Mouse (Mus musculus) liver, adult 2 months (tissue): Measurements from ENCODE around the gene Tex44.

Experiments used
- CTCF ChIP-seq: fragments of 200-500 bp; IDR thresholded peaks from 2 replicates; pipeline ENCODE4 v1.5.1; 2011; ENCODE audit warnings: low read depth, low read length, control low read depth
- POLR2A ChIP-seq: fragments of 200-500 bp; IDR thresholded peaks from 2 replicates; pipeline ENCODE4 v1.6.1; 2011; ENCODE audit warnings: low read length, control low read depth; ENCODE audit not compliant: insufficient read depth; ENCODE audit errors: extremely low read depth

DNA sequence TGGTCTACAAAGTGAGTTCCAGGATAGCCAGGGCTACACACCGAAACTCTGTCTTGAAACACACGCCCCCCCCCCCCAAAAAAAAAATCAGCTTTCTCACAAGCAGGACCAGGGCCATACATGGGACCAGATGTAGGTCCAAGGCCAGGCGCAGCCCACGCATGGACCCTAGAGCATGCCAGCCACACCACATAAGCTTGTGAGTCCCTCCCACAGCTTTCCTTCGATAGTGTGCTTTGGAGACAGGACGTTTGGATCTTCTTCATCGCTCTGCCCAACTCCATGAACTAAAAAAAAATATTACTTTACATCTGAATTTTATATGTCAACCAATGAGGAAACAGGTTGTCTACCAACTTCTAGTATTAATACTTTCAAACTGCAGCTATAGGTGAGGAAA lies 7.2 kb downstream of the Tex44 start:
- TF ChIP-seq CTCF (no peak), POLR2A (no peak)
